Mouse (Mus musculus) embryonic facial prominence, embryonic 11.5 days (tissue): ENCODE results near the gene Mis18bp1. TPM values are rescaled to one million over a fixed set of nuclear protein-coding genes. Genes with fewer than 3 reads are reported as not detected.

Experiments used
- ATAC-seq: fragments of 200-750 bp; cut with Nextera tagmentation; replicated peaks from 2 replicates; pipeline ENCODE4 v1.8.0; 2017; ENCODE audit warnings: low read depth; ENCODE audit not compliant: insufficient number of reproducible peaks, low FRiP score, low TSS enrichment
- DNase-seq: peaks from one replicate; pipeline ENCODE4 v3.0.0-alpha.2; 2015; ENCODE audit warnings: low spot score
- H3K27ac ChIP-seq: fragments of 300-500 bp; sonication (generic); replicated peaks from 2 replicates; pipeline ENCODE4 v1.5.1; 2014; ENCODE audit warnings: mild to moderate bottlenecking, low read depth, low read length, control low read depth
- H3K27me3 ChIP-seq: fragments of 300-500 bp; sonication (generic); 2 replicates; pipeline ENCODE4 v1.6.1; 2014; ENCODE audit warnings: mild to moderate bottlenecking, low read length, moderate library complexity, mixed read lengths; ENCODE audit not compliant: control insufficient read depth, insufficient read depth
- H3K36me3 ChIP-seq: fragments of 300-500 bp; sonication (generic); replicated peaks from 2 replicates; pipeline ENCODE4 v1.6.1; 2014; ENCODE audit warnings: low read depth, mild to moderate bottlenecking, low read length, moderate library complexity, mixed read lengths; ENCODE audit not compliant: control insufficient read depth, insufficient read depth
- H3K4me1 ChIP-seq: fragments of 300-500 bp; sonication (generic); 2 replicates; pipeline ENCODE4 v1.6.1; 2014; ENCODE audit warnings: low read length, mixed read lengths; ENCODE audit not compliant: control insufficient read depth, insufficient read depth
- H3K4me2 ChIP-seq: fragments of 300-500 bp; sonication (generic); 2 replicates; pipeline ENCODE4 v1.6.1; 2014; ENCODE audit warnings: low read depth, mild to moderate bottlenecking, control low read depth, low read length, moderate library complexity
- H3K4me3 ChIP-seq: fragments of 300-500 bp; sonication (generic); 2 replicates; pipeline ENCODE4 v1.5.1; 2014; ENCODE audit warnings: low read depth, low read length, control low read depth
- H3K9ac ChIP-seq: fragments of 300-500 bp; sonication (generic); replicated peaks from 2 replicates; pipeline ENCODE4 v1.6.1; 2014; ENCODE audit warnings: mild to moderate bottlenecking, control low read depth, low read length
- H3K9me3 ChIP-seq: fragments of 300-500 bp; sonication (generic); replicated peaks from 2 replicates; pipeline ENCODE4 v1.6.1; 2016; ENCODE audit warnings: mild to moderate bottlenecking, low read length, inconsistent platforms, mixed read lengths; ENCODE audit not compliant: control insufficient read depth
- WGBS: fragments of 180-500 bp; shearing (Covaris S2); extraction: QIAGEN DNeasy Blood & Tissue Kit; methylation state at CpG from one replicate; pipeline ENCODE4 v1.1.7; 2014; 5-methylcytosine and 5-hydroxymethylcytosine counted together
- polyA plus RNA-seq: library from polyadenylated mRNA; unstranded; fragments of >200 nt; fragmentation: Nextera tagmentation; extraction: Ambion mirVana; gene quantifications from 2 replicates; pipeline ENCODE4 v1.2.1, GENCODE M21; 2014

Mis18bp1 gene
- polyA plus RNA-seq, 1 experiment from 2014 or later, result 102 TPM

- H3K4me1 ChIP-seq, result no peaks in the 10 kb centered on the region
- no peak overlapping the region for H3K9ac ChIP-seq
- 83% methylated on average over 1 of the region's 1 CpGs for WGBS
- no peak overlapping the region for H3K27ac ChIP-seq
- H3K36me3 ChIP-seq, result peaks cover 2% of the 10 kb centered on the region
- no peaks in the 10 kb centered on the region for H3K9me3 ChIP-seq
- no peak for ATAC-seq
- H3K4me2 ChIP-seq, result no peak overlapping the region
- H3K4me3 ChIP-seq, result no peak overlapping the region
- no peak for DNase-seq
- H3K27me3 ChIP-seq, result no peaks in the 10 kb centered on the region
These were observed 63.7 kb downstream of the Mis18bp1 start for GRCm38 (mm10) chr12:65108746-65109145.

Other genes with a start within 250 kb of the Mis18bp1 start
- gene Klhl28, start 207.1 kb downstream of the Mis18bp1 start, polyA plus RNA-seq, result 11.0 and 13.4 TPM in 2 replicates
- 25.8 and 28.8 TPM in 2 replicates for gene Togaram1, start 206.8 kb downstream of the Mis18bp1 start, polyA plus RNA-seq
- gene Prpf39, start 136.3 kb downstream of the Mis18bp1 start, polyA plus RNA-seq, result 67.2 and 77.9 TPM in 2 replicates
- gene Fkbp3, start 98.6 kb downstream of the Mis18bp1 start, polyA plus RNA-seq, result 689 and 760 TPM in 2 replicates
- 14.4 and 14.8 TPM in 2 replicates for gene Fancm, start 97.0 kb downstream of the Mis18bp1 start, polyA plus RNA-seq
- not detected in 2 replicates for gene Wdr20rt, start 52.9 kb upstream of the Mis18bp1 start, polyA plus RNA-seq